8 mouse cellular contexts compared by ENCODE assay signal in genomic region chr13:118403544-118403943, GRCm38 (mm10). TPM values are rescaled to one million over a fixed set of nuclear protein-coding genes. Genes with fewer than 3 reads are reported as not detected.
A peak's percentile ranks its signal among the peaks of the same experiment; 100 is the strongest.
DNase-seq lines count a peak whose midpoint lies in the region; ATAC-seq and TF ChIP-seq lines count a peak whose summit lies in the region.

No protein-coding gene starts in this region.

- H3K36me3 ChIP-seq in kidney, postnatal 0 days (ENCODE audit: insufficient read depth, low read length) = no peaks in the 10 kb centered on the region
- H3K36me3 ChIP-seq in ES-E14 (ENCODE audit: control insufficient read depth, insufficient read depth, low read length, poor library complexity, severe bottlenecking) = no peaks in the 10 kb centered on the region

- no peak for ATAC-seq in kidney, postnatal 0 days (replicated peaks; ENCODE audit: low FRiP score, low read depth)
- peak; percentile 68 for ATAC-seq in megakaryocyte, adult 5-6 weeks (ENCODE audit: poor library complexity, severe bottlenecking)

- peak; percentile 82 for TF ChIP-seq CTCF in kidney, postnatal 0 days (IDR thresholded peaks at IDR 0.05; ENCODE audit: low read depth)

- no peak overlapping the region for H3K27ac ChIP-seq in kidney, postnatal 0 days
- H3K27ac ChIP-seq in ES-E14 (ENCODE audit: insufficient read depth, low read depth, low read length, poor library complexity, severe bottlenecking) = no peak overlapping the region

- no peak overlapping the region for H3K4me3 ChIP-seq in kidney, postnatal 0 days (replicated peaks; ENCODE audit: low read depth, low read length)
- H3K4me3 ChIP-seq in ES-E14 (ENCODE audit: insufficient read depth in 1 of 2, low read depth in 1 of 2, low read length in 2 of 2, poor library complexity in 1 of 2, severe bottlenecking in 1 of 2) = no peak overlapping the region

- H3K27me3 ChIP-seq in kidney, postnatal 0 days (ENCODE audit: insufficient read depth, low read length) = no peaks in the 10 kb centered on the region

- H3K9me3 ChIP-seq in kidney, postnatal 0 days (replicated peaks; ENCODE audit: low read length) = no peaks in the 10 kb centered on the region
- no peaks in the 10 kb centered on the region for H3K9me3 ChIP-seq in ES-E14 (ENCODE audit: control insufficient read depth, insufficient read depth, low read depth, low read length)

- in situ Hi-C loops in ES-E14 (cut with MboI; ENCODE audit: low sequenced_read_pairs in 2 of 2, unreplicated experiment in 2 of 2) = loop anchor here (10.0 to 25.0 kb wide), 3 partner anchors 191 to 959 kb away; no protein-coding TSS in a partner anchor

- no peak overlapping the region for H3K4me2 ChIP-seq in kidney, postnatal 0 days (ENCODE audit: low read length)

- no peak overlapping the region for H3K9ac ChIP-seq in kidney, postnatal 0 days (ENCODE audit: low read depth, low read length)
- no peak overlapping the region for H3K9ac ChIP-seq in ES-E14 (ENCODE audit: insufficient read depth, low read depth, low read length, poor library complexity, severe bottlenecking)

- H3K4me1 ChIP-seq in kidney, postnatal 0 days (replicated peaks; ENCODE audit: insufficient read depth, low read length) = no peaks in the 10 kb centered on the region
- no peaks in the 10 kb centered on the region for H3K4me1 ChIP-seq in ES-E14 (ENCODE audit: control insufficient read depth in 2 of 2, insufficient read depth in 2 of 2, low read length in 2 of 2, poor library complexity in 1 of 2)

- DNase-seq in kidney, postnatal 0 days (ENCODE audit: low spot score) = peak; percentile 82
- no peak for DNase-seq in kidney, adult 18-20 months
- peak; percentile 33 for DNase-seq in ES-E14 (ENCODE audit: low read depth, low spot score)
- peak; percentile 34 for DNase-seq in c-Kit-positive CD71-positive TER-119-negative erythroid progenitor cells, embryonic 14.5 days (ENCODE audit: low read depth)
- no peak for DNase-seq in ovary, postnatal 10 days (ENCODE audit: low spot score)
- DNase-seq in thymus, adult 18-20 months = no peak
- DNase-seq in spleen, adult 12 weeks (ENCODE audit: low spot score) = no peak

TF ChIP-seq in ES-E14, 5 proteins besides CTCF, POLR2A, EP300 and RAD21:
- no peak for TF ChIP-seq CHD2 (IDR thresholded peaks at IDR 0.05; ENCODE audit: low read depth, low read length)
- peak; percentile 77 for TF ChIP-seq MAFK (IDR thresholded peaks at IDR 0.05; ENCODE audit: insufficient read depth, low read depth, low read length)
- TF ChIP-seq HCFC1 (IDR thresholded peaks at IDR 0.05; ENCODE audit: borderline replicate concordance, insufficient read depth, low read length) = no peak
- TF ChIP-seq ZNF384 (IDR thresholded peaks at IDR 0.05; ENCODE audit: low read depth, low read length) = no peak
- TF ChIP-seq ZC3H11A (IDR thresholded peaks at IDR 0.05; ENCODE audit: borderline replicate concordance, low read depth, low read length) = peak; percentile 79; the same call in 1 of the 2 replicates

RNA-seq across cellular contexts. Expression of gene Mrps30, which starts 16.5 kb away (rescaled TPM):
- polyA plus RNA-seq in kidney, postnatal 0 days (2015; fragmentation: Nextera tagmentation; extraction: Ambion mirVana) = 35.7 and 36.8 TPM in 2 replicates
- total RNA-seq in ES-E14 (2012; rRNA removed) = 29.6 and 30.8 TPM in 2 replicates
- total RNA-seq in megakaryocyte, adult 5-6 weeks (2015) = 21.7 and 24.2 TPM in 2 replicates
- 26.1 and 29.9 TPM in 2 replicates for total RNA-seq in megakaryocyte, adult 5-6 weeks (2017)

RNA-seq across cellular contexts. Expression of gene B430218F22Rik, which starts 17.1 kb away (rescaled TPM):
- polyA plus RNA-seq in kidney, postnatal 0 days (2015; fragmentation: Nextera tagmentation; extraction: Ambion mirVana) = 0.85 and 2.2 TPM in 2 replicates
- 3.0 and 7.3 TPM in 2 replicates for total RNA-seq in ES-E14 (2012; rRNA removed)
- total RNA-seq in megakaryocyte, adult 5-6 weeks (2015) = 0.11 and 0.20 TPM in 2 replicates
- not detected in 2 replicates for total RNA-seq in megakaryocyte, adult 5-6 weeks (2017)

Comparison
In these comparisons a context has a peak if more than half of its experiments do, and no peak if none do; other contexts are left out.
1. DNase-seq: peak in kidney, postnatal 0 days (single experiment), ES-E14 (single experiment) and c-Kit-positive CD71-positive TER-119-negative erythroid progenitor cells, embryonic 14.5 days (single experiment); none in kidney, adult 18-20 months (single experiment), ovary, postnatal 10 days (single experiment), thymus, adult 18-20 months (0 of 2) and spleen, adult 12 weeks (single experiment).